Mouse (Mus musculus) urinary bladder, postnatal 36 days (tissue): Measurements from ENCODE around the gene Runx2.

ENCODE experiments used
- DNase-seq, 2 experiments: peaks; one replicate each; pipeline ENCODE4 v3.0.0; 2022; ENCODE audit warnings: low spot score in 2 of 2, mixed read lengths in 1 of 2

Gene Runx2

GRCm38 (mm10) chr17:44528617-44529016, 286.0 kb downstream of the Runx2 start:
- no peak for DNase-seq

DNA sequence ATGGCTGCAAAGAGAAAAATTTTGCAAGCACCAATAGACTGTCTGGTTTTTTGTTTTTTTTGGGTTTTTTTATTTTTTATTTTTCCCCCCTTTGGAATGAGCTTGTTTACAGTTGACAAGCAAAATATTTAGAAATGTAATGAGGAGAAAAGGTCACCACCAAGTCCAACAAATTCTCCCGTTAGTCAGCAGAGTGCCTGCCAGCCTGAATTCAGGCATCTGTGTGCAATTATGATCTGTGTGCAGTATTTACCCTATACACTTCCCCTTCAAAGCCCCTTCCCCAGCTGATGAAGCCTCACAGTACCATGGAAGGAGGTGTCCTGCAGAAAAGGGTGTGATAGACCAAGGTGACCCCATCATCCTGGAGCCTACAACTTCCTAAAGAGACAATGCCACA, 290.5 kb downstream of the Runx2 start:
- no peak for DNase-seq

DNA sequence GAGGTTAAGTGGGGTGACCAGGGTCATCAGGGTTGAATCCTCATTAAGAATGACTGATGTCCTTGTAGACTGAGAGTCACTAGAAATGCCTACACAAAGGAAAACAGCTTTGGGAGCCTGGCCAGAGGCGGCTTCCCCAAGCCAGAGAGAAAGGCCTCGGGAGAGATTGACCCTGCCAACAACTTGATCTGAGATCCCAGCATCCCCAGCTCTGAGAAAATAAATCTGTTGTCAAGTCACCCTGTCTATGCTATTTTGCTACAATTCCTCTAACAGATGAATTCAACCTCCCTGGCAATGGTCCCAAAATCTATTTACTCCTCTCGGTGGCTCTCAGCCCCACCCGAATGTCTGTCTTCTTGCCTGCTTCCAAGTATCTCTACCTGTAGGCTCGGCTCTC, 291.7 kb downstream of the Runx2 start:
- DNase-seq: peak in 1 of 2 experiments; percentile 5

GRCm38 (mm10) chr17:44520122-44521075, 294.2 kb downstream of the Runx2 start:
- no peak for DNase-seq

DNA sequence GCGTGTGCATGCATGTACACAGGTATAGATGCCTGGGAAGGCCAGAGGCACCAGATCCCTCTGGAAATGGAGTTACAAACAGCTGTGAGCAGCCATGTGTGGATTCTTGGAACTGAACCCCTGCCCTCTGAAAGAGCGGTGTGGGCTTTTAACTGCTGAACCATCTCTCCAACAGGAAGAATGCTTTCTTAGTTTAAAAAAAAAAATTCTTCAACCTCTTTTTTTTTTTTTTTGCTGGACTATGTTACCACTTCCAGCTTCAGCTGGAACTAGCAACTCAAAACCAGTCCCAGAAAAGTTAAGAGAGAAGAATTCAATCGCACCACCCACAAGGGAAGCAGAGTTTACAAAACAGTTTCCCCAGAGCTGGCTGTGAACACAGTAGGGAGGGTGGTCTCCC, 295.2 kb downstream of the Runx2 start:
- no peak for DNase-seq

DNA sequence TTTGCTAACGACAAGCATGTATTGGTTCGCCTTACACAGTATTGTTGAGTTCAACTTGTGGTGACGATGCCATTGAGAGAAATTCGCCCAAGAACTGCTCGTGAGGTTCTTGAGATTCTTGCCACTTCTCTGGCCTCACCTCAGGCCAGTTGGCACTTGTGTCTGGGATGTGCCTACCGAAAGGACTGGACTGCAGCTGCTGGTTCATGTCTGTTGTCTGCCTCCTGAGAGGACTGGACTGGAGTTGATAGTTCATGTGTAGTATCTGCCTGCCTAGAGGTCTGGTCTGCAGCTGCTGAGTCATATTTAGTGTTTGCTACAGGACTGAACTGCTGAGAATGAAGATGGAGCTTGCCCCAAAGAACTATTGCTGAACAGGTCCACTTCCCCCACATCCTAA, 296.4 kb downstream of the Runx2 start:
- DNase-seq: no peak

- no peak for DNase-seq
These were observed 306.3 kb downstream of the Runx2 start for GRCm38 (mm10) chr17:44508198-44508715.

- no peak for DNase-seq
These were observed 306.9 kb downstream of the Runx2 start for GRCm38 (mm10) chr17:44507741-44508140.

DNA sequence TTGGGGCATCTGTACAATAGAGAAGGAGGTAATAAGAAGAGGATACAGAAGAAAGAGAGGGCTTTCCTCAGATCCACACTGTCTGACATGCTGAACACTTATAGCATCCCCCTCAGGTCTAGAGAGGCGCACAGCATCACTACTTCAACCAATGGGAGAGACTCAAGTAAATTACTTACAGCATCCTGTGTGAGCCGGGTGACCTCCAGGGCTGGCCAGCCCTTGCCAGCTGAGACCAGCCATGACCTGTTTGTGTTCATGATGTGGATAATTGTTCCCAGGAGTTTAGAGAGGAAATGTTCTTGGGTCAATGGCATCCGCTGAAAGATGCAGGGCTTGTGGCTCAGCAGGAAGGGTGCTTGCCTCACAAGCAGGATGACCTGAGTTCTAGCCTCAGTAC, 308.1 kb downstream of the Runx2 start:
- no peak for DNase-seq

- DNase-seq: no peak
These were observed 309.7 kb downstream of the Runx2 start for GRCm38 (mm10) chr17:44504794-44505317.

DNA sequence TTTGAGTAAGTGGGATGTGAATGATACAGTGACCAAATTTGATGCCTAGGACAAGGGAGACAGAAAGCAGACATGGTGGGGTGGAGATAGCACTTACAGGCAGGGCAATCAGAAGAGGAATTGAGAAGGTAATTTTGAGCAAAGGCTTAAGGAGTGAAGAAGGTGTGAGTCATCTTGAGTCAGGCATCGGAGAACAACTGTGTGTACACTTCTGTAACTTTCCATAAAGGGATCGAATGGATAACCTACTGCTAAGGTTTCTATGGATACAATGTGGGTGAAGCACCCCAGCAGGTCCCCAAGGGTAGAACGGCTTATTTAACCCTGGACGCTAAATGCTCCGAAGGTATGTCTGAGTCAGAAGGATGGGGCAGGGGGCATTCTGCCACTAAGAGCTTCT, 312.4 kb downstream of the Runx2 start:
- no peak for DNase-seq

- DNase-seq: peak; percentile 3 to 17
These were observed 314.2 kb downstream of the Runx2 start for GRCm38 (mm10) chr17:44500306-44500899.

DNA sequence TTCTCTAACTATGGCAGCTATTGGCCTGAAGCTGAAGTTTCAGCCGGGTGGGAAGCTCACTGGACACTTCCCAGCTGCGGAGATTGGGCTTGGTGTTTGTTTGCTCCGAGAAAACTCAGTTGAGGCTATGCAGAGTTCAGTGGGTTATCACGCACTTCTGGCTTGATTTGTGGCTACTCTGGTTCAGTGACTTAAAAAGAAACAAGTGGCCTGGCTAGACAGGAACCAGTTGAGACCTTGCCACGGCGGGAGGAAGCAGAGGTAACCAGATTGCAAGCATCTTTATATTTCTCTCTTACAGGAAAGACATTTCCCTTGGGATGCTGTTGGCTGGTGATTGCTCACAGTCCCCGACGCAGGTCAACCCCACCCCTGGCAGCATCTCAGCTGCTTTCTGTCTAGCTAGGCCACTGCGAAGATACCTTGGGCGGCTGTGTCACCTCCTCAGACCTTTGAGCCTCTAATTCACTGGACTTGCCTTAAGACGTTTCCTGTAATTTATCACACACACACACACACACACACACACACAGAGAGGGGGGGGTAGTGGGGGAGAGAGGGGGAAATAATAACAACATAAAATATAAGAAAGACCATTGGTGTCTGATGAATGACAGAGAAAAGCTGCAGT, 324.3 kb downstream of the Runx2 start:
- no peak for DNase-seq

GRCm38 (mm10) chr17:44489346-44489745, 325.3 kb downstream of the Runx2 start:
- DNase-seq: no peak

DNA sequence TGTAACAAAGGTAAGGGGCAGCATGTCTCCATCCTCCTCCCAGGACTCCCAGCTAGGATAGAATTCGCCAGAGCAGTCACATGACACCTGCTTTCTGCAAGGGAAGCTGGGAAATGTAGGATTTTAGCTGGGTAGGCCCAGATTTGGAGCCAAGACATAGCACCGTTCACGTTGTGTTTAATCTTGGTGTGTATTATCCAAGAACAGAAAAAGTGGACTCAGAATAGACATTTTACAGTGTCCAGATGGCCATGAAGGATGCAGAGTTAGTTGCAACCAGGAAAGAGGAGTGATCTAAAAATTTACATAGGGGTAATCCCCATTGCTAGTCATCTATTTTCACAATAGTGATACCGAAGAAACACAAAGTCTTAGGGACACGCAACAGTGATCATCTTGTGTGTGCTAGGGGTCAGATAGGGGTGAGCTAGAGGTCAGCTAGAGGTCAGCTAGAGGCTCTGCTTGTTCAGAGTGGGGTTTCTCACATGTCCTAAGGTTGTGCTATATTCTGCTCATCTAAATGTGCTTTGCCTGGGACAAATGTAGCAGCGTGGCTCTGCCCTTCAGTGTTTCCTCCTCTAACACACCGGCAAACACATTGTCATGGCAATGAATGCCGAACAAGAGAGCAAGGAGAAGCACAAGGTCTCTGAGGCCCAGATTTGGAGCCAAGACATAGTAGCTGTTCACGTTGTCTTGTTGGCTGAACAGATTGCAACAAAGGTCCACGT, 326.9 kb downstream of the Runx2 start:
- DNase-seq: no peak

GRCm38 (mm10) chr17:44485337-44485736, 329.3 kb downstream of the Runx2 start:
- DNase-seq: no peak

DNA sequence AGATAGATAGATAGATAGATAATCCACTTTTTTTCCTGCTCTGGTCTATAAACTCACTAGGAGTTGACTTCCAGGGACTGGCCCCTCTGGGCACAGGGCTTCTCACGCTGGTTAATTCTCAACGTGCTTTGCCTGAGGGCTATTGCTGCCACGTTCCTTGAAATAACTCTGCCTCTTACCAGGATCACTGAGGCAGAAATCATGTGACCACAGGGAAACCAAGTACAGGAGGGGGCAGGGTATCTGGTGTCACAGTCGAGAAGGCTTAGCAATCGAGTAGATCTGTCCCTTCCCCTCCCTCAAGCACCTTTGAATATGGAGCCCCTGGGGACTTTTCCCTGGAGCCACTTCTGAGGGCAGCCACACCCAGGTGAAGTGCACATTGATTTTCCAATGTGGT, 334.7 kb downstream of the Runx2 start:
- no peak for DNase-seq

DNA sequence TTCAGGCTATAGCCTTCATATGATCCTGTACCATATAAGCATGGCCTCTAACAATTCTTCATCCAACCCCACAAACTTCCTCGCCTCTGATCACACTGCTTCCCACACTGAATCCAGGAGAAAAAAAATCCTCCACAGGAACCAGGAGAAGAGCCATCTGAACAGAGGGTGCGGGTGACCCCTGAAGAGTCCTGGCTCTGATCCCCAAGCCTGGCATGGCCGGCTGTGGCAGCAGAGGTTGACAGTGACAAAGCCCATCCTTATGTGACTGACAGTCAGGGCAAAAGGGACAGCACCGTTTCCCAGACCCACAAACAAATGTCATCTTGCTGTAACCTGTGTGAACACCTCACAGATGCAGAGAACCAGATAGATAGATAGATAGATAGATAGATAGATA, 335.1 kb downstream of the Runx2 start:
- DNase-seq: no peak

- DNase-seq: no peak
These were observed 338.7 kb downstream of the Runx2 start for GRCm38 (mm10) chr17:44475910-44476309.

DNA sequence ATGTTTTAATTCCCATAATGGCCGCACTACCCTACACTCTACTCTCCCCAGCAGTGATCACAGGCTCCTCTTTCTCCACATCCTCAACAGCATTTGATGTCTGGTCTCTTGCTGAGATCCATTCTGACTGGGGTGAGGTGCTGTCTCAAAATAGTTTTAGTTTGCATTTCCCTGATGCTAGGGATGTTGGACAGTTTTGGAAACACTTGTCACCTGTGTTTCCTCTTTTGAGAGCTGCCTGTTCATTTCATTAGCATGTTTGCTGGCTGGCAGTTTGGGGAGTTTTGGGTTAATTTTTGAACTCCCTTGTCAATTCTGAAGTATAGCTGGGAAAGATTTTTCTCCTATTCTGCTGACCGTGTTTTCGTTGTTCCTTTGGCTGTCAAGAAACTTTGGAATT, 340.3 kb downstream of the Runx2 start:
- no peak for DNase-seq

DNA sequence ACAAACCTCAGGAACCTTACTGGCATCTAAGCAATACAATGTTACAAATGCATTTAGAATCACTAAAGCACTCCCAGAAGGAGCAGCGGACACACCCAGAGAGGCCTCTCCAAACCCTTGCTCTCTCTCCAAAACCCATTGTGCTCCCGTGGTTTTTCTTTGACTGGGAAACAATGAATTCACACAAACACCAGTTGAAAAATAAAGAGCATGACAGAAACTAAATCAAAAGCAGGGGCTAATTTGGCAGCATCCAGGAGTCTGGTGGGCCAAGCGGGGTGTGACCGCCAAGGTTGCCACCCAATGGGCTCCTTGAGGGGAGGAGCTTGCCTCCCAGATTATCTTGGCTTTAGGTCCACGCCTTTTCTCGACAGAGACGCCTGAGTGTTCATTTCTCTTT, 341.9 kb downstream of the Runx2 start:
- DNase-seq: no peak

GRCm38 (mm10) chr17:44463679-44464078, 350.9 kb downstream of the Runx2 start:
- DNase-seq: no peak
